Mouse (Mus musculus) forebrain, embryonic 13.5 days (tissue): ENCODE data around the gene Slc41a3. TPM values are rescaled to one million over a fixed set of nuclear protein-coding genes. Genes with fewer than 3 reads are reported as not detected.

Experiments used
- ATAC-seq: fragments of 200-750 bp; cut with Nextera tagmentation; 2 replicates; pipeline ENCODE4 v1.8.0; 2017
- H3K27ac ChIP-seq: fragments of 300-500 bp; sonication (generic); 2 replicates; pipeline ENCODE4 v1.5.1; 2015; ENCODE audit warnings: inconsistent platforms, mild to moderate bottlenecking, moderate library complexity
- H3K27me3 ChIP-seq: fragments of 300-500 bp; sonication (generic); 2 replicates; pipeline ENCODE4 v1.6.1; 2015; ENCODE audit warnings: mild to moderate bottlenecking, inconsistent platforms
- H3K36me3 ChIP-seq: fragments of 300-500 bp; sonication (generic); 2 replicates; pipeline ENCODE4 v1.6.1; 2015; ENCODE audit warnings: mild to moderate bottlenecking, inconsistent platforms; ENCODE audit not compliant: poor library complexity, severe bottlenecking
- H3K4me1 ChIP-seq: fragments of 300-500 bp; sonication (generic); 2 replicates; pipeline ENCODE4 v1.6.1; 2015; ENCODE audit warnings: inconsistent platforms
- H3K4me2 ChIP-seq: fragments of 300-500 bp; sonication (generic); 2 replicates; pipeline ENCODE4 v1.6.1; 2015; ENCODE audit warnings: inconsistent platforms, mild to moderate bottlenecking, moderate library complexity
- H3K4me3 ChIP-seq: fragments of 300-500 bp; sonication (generic); 2 replicates; pipeline ENCODE4 v1.5.1; 2015; ENCODE audit warnings: mild to moderate bottlenecking, inconsistent platforms
- H3K9ac ChIP-seq: fragments of 300-500 bp; sonication (generic); 2 replicates; pipeline ENCODE4 v1.6.1; 2015; ENCODE audit warnings: mild to moderate bottlenecking, inconsistent platforms
- H3K9me3 ChIP-seq: fragments of 300-500 bp; sonication (generic); replicated peaks from 2 replicates; pipeline ENCODE4 v1.6.1; 2016; ENCODE audit warnings: inconsistent platforms
- WGBS: fragments of 180-500 bp; shearing (Covaris S2); methylation state at CpG from one replicate; pipeline ENCODE4 v1.1.7; 2015; 5-methylcytosine and 5-hydroxymethylcytosine counted together
- polyA plus RNA-seq: library from polyadenylated mRNA; unstranded; fragments of >200 nt; fragmentation: Nextera tagmentation; extraction: Ambion mirVana; gene quantifications from 2 replicates; pipeline ENCODE4 v1.2.1, GENCODE M21; 2015

The Slc41a3 gene
- polyA plus RNA-seq, 1 experiment from 2014 or later: 1.7 TPM

DNA sequence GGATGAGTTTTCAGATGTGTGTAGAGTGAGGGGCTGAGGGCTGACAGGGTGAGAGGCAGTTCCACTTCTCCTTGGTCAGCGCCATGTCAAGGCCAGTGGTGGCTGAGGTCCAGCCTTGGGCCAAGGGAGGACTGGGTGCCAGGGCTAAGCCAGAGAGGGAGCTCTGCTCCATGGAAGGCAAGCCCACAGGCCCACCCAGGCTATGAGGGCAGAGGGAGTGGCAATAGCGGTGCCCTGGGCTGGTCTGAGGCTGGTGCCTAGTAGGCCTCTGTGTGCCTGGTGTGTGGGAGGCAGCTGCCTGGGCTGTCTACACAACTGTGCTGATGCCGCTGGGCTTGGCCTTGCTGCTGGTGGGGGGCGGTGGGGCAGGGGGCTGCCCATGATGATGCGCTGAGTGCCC lies 57.6 kb downstream of the Slc41a3 start:
- H3K9me3 ChIP-seq: no peaks in the 10 kb centered on the region
- WGBS: 97% methylated on average over 5 of the region's 5 CpGs
- peaks cover 65% of the 10 kb centered on the region for H3K36me3 ChIP-seq
- no peak overlapping the region for H3K4me2 ChIP-seq
- H3K4me1 ChIP-seq: peaks cover 5% of the 10 kb centered on the region; the same call in 1 of the 2 replicates
- H3K27me3 ChIP-seq: no peaks in the 10 kb centered on the region
- no peak overlapping the region for H3K4me3 ChIP-seq
- H3K9ac ChIP-seq: no peak overlapping the region
- H3K27ac ChIP-seq: no peak overlapping the region
- ATAC-seq: peak; percentile 41; the same call in 1 of the 2 replicates

- H3K4me2 ChIP-seq: no peak overlapping the region
- no peak overlapping the region for H3K27ac ChIP-seq
- WGBS: 87% methylated on average over 11 of the region's 11 CpGs
- ATAC-seq: no peak
- H3K27me3 ChIP-seq: no peaks in the 10 kb centered on the region
- no peak overlapping the region for H3K9ac ChIP-seq
- H3K4me3 ChIP-seq: no peak overlapping the region
- H3K9me3 ChIP-seq: no peaks in the 10 kb centered on the region
- H3K4me1 ChIP-seq: peaks cover 5% of the 10 kb centered on the region; the same call in 1 of the 2 replicates
- peaks cover 81% of the 10 kb centered on the region for H3K36me3 ChIP-seq
Measured at GRCm38 (mm10) chr6:90663736-90664135, 59.2 kb downstream of the Slc41a3 start.

DNA sequence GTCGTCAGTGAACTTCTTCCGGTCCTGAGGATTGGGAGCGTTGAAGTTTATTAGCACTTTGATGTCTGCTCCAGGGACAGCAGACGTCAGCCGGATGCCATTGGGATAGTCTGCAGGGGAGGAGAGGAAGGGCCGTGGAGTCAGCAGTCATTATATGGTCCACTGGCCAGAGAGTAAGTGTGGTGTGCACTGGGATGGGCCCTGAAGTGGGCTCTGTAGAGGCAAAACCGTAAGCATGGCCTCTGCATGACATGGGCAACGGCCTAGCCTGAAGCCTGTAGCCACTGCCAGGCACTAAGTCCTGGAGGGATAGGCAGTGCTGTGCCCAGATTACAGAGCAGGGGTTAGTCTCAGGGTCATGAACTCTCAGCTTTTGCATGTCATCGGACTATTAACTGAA lies 64.2 kb downstream of the Slc41a3 start:
- Histone ChIP-seq H3K36me3 (peaks cover 97% of the 10 kb centered on the region), H3K9me3 (no peaks in the 10 kb centered on the region), H3K4me1 (no peaks in the 10 kb centered on the region), H3K4me2 (no peak overlapping the region), H3K27ac (no peak overlapping the region), H3K4me3 (no peak overlapping the region), H3K27me3 (no peaks in the 10 kb centered on the region), H3K9ac (no peak overlapping the region)
- WGBS: 94% methylated on average over 9 of the region's 9 CpGs
- no peak for ATAC-seq

- no peak overlapping the region for H3K9ac ChIP-seq
- peaks cover 72% of the 10 kb centered on the region for H3K36me3 ChIP-seq
- WGBS: 48% methylated on average over 4 of the region's 4 CpGs
- no peaks in the 10 kb centered on the region for H3K4me1 ChIP-seq
- H3K4me3 ChIP-seq: no peak overlapping the region
- ATAC-seq: no peak
- no peak overlapping the region for H3K27ac ChIP-seq
- no peaks in the 10 kb centered on the region for H3K9me3 ChIP-seq
- H3K27me3 ChIP-seq: no peaks in the 10 kb centered on the region
- no peak overlapping the region for H3K4me2 ChIP-seq
Measured at GRCm38 (mm10) chr6:90678759-90679158, 74.2 kb downstream of the Slc41a3 start.

DNA sequence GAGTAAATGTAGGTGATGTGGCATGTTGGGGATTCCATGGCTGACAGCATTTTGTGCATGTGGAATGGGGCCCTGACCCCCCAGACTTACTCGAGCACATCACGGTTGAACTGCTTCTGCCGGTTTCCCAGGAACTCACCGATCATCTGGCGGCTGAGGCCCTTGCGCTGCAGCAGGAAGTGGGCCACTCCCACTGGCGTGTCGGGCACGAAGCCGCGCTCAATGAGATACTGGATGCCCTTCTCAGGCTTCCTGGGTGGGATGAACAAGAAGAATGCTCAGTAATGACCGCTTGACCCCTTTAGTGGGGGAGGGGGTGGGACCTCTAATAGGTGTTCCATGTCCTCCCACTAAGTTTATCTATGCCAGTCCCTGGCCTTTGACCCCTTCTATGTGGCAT lies 75.9 kb downstream of the Slc41a3 start:
- Histone ChIP-seq H3K9me3 (no peaks in the 10 kb centered on the region), H3K4me2 (no peak overlapping the region), H3K36me3 (peaks cover 70% of the 10 kb centered on the region), H3K27me3 (no peaks in the 10 kb centered on the region), H3K27ac (no peak overlapping the region), H3K9ac (no peak overlapping the region), H3K4me3 (no peak overlapping the region), H3K4me1 (no peaks in the 10 kb centered on the region)
- ATAC-seq: no peak
- WGBS: 92% methylated on average over 12 of the region's 12 CpGs

GRCm38 (mm10) chr6:90683831-90684532 lies 79.5 kb downstream of the Slc41a3 start:
- WGBS: 92% methylated on average over 3 of the region's 3 CpGs
- ATAC-seq: no peak
- H3K9me3 ChIP-seq: no peaks in the 10 kb centered on the region

DNA sequence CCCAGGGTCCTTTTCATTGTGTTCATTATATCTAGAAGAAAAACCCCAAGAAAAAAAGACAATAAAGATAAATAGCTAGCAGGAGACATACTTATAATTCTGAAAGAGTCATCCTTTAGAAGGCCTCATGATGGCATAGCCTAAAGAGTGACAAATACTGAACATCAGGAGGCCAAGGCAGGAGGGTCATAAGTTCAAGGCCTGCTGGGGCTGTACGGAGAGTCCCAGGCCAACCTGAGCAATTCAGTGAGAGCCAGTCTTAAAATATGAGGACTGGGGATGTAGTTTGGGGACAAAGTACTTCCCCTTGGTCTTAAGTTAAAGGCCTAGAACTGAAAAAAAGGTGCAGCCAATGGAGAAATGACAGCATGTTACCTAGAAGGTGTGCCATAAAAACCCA lies 82.3 kb downstream of the Slc41a3 start:
- H3K9me3 ChIP-seq: no peaks in the 10 kb centered on the region
- H3K27ac ChIP-seq: no peak overlapping the region
- H3K4me1 ChIP-seq: no peaks in the 10 kb centered on the region
- no peak overlapping the region for H3K4me3 ChIP-seq
- H3K9ac ChIP-seq: no peak overlapping the region
- 63% methylated on average over 1 of the region's 1 CpGs for whole genome bisulfite sequencing
- H3K27me3 ChIP-seq: no peaks in the 10 kb centered on the region
- no peak overlapping the region for H3K4me2 ChIP-seq
- ATAC-seq: no peak
- peaks cover 67% of the 10 kb centered on the region for H3K36me3 ChIP-seq

More at GRCm38 (mm10) chr6:90683831-90684532, 79.5 kb downstream of the Slc41a3 start:
- Histone ChIP-seq H3K27ac (no peak overlapping the region), H3K36me3 (peaks cover 57% of the 10 kb centered on the region), H3K4me3 (no peak overlapping the region), H3K4me2 (no peak overlapping the region), H3K9ac (no peak overlapping the region), H3K4me1 (no peaks in the 10 kb centered on the region), H3K27me3 (no peaks in the 10 kb centered on the region)

DNA sequence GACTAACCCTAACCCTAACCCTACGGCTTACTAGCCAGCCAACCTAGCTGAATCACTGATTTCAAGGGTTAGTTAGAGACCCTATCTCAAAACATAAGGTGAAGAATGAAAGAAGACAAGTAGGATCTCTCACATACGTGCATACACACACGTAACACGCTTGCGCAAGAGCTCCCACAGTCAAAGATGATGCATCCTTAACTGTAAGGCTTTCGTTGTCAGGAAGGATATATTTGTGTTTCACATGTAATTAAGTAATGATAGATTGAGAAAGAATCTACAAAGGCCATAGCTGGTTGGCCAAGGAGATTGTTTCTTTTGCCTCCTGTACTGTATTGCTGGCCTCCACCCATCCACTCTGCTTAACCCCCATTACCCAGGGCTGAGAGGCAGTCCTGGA lies 83.5 kb downstream of the Slc41a3 start:
- WGBS: 97% methylated on average over 6 of the region's 6 CpGs
- no peak overlapping the region for H3K4me2 ChIP-seq
- peaks cover 68% of the 10 kb centered on the region for H3K36me3 ChIP-seq
- no peak overlapping the region for H3K4me3 ChIP-seq
- no peaks in the 10 kb centered on the region for H3K4me1 ChIP-seq
- H3K9me3 ChIP-seq: no peaks in the 10 kb centered on the region
- H3K27me3 ChIP-seq: no peaks in the 10 kb centered on the region
- ATAC-seq: no peak
- no peak overlapping the region for H3K9ac ChIP-seq
- H3K27ac ChIP-seq: no peak overlapping the region

GRCm38 (mm10) chr6:90688742-90689141 lies 84.2 kb downstream of the Slc41a3 start:
- H3K36me3 ChIP-seq: peaks cover 69% of the 10 kb centered on the region
- H3K27me3 ChIP-seq: no peaks in the 10 kb centered on the region
- no peak overlapping the region for H3K27ac ChIP-seq
- no peak for ATAC-seq
- no peak overlapping the region for H3K9ac ChIP-seq
- H3K4me2 ChIP-seq: no peak overlapping the region
- 92% methylated on average over 3 of the region's 3 CpGs for WGBS
- H3K9me3 ChIP-seq: no peaks in the 10 kb centered on the region
- H3K4me1 ChIP-seq: no peaks in the 10 kb centered on the region
- no peak overlapping the region for H3K4me3 ChIP-seq

GRCm38 (mm10) chr6:90689500-90689899 lies 85.0 kb downstream of the Slc41a3 start:
- Histone ChIP-seq H3K9ac (no peak overlapping the region), H3K9me3 (no peaks in the 10 kb centered on the region), H3K4me1 (no peaks in the 10 kb centered on the region), H3K27ac (no peak overlapping the region), H3K4me3 (no peak overlapping the region), H3K36me3 (peaks cover 70% of the 10 kb centered on the region), H3K27me3 (no peaks in the 10 kb centered on the region), H3K4me2 (no peak overlapping the region)
- WGBS: 94% methylated on average over 10 of the region's 10 CpGs
- ATAC-seq: no peak

DNA sequence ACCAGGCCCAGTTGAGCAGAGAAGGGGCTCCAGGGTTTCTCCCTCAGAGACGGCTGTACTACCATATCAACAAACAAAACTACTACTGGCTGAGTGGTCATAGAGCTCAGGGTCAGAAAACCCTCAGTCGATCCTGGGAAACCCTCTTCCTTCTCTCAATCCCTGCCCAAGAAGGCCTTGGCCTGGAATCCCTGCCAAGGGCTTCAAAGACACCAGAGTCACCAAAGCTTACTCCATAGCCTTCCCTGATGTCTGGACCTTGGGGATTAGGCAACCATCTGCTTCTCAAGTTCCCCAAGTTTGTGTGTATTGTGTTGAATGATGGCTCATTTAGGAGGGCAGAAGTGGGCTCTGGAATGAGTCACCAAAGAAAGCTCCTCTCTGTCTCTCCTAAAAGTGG lies 87.4 kb downstream of the Slc41a3 start:
- H3K36me3 ChIP-seq: peaks cover 60% of the 10 kb centered on the region
- 87% methylated on average over 2 of the region's 2 CpGs for WGBS
- no peaks in the 10 kb centered on the region for H3K27me3 ChIP-seq
- no peak overlapping the region for H3K27ac ChIP-seq
- H3K4me3 ChIP-seq: no peak overlapping the region
- H3K9ac ChIP-seq: no peak overlapping the region
- H3K4me2 ChIP-seq: no peak overlapping the region
- H3K4me1 ChIP-seq: 0 out of 2 replicates have a peak, but pooled peaks cover 4% of the 10 kb centered on the region
- H3K9me3 ChIP-seq: no peaks in the 10 kb centered on the region
- ATAC-seq: no peak

DNA sequence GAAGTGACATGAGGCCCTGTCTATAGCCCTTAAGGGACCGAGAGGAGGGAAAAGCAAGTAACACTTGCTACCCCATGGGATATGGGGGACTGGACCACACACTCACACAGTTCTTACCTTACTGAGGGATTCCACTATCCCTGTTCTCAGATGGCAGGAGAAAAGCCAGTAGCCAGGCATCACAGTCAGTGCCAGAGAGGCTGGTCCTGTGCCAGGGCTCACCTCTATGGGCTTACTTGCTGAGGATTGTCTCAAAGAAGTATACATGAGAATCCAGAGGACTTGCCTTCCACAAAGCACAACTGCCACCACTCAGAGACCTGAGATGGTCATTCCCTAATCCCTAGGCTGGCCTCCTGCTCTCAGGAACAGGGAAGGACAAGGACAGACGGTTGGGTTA lies 87.9 kb downstream of the Slc41a3 start:
- no peak for ATAC-seq
- Histone ChIP-seq H3K9ac (no peak overlapping the region), H3K27ac (no peak overlapping the region), H3K4me1 (0 out of 2 replicates have a peak, but pooled peaks cover 4% of the 10 kb centered on the region), H3K4me3 (no peak overlapping the region), H3K9me3 (no peaks in the 10 kb centered on the region), H3K27me3 (no peaks in the 10 kb centered on the region), H3K4me2 (no peak overlapping the region), H3K36me3 (peaks cover 56% of the 10 kb centered on the region)
- WGBS: 76% methylated on average over 2 of the region's 2 CpGs

DNA sequence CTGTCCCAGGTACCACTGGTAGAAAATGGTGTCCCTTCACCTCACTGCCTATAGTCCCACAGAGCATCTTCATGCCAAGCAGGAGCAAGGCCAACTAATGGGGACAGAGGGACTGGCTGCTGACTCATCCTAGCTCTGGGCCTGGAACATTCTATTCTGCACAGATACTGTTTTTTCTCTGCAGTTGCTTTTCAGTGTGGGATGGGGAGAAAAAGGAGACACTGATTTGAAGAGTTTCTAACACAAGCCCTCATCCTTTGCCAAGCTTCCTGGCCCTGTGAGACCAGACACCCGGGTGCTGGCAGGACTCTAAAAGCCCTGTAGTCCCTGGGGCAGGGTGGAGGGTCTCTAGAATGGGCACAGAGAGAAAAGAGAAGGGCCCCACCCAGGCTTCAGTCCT lies 91.2 kb downstream of the Slc41a3 start:
- H3K4me1 ChIP-seq: peaks cover 11% of the 10 kb centered on the region; the same call in 1 of the 2 replicates
- no peak for ATAC-seq
- no peak overlapping the region for H3K4me3 ChIP-seq
- H3K27ac ChIP-seq: peak overlapping the region; percentile 6; the same call in 1 of the 2 replicates
- H3K27me3 ChIP-seq: no peaks in the 10 kb centered on the region
- H3K9me3 ChIP-seq: no peaks in the 10 kb centered on the region
- no peak overlapping the region for H3K9ac ChIP-seq
- H3K4me2 ChIP-seq: no peak overlapping the region
- WGBS: 76% methylated on average over 1 of the region's 1 CpGs
- peaks cover 26% of the 10 kb centered on the region for H3K36me3 ChIP-seq
